Mouse (Mus musculus) embryonic fibroblast, embryonic 13.5 days (primary cell): Measurements from ENCODE around the gene Tnk2. TPM values are rescaled to one million over a fixed set of nuclear protein-coding genes. Genes with fewer than 3 reads are reported as not detected.

Experiments
- H3K27ac ChIP-seq: 2 replicates; pipeline ENCODE4 v1.5.1; 2012; ENCODE audit warnings: low read length, control low read depth, inconsistent platforms; ENCODE audit not compliant: insufficient read depth
- H3K4me1 ChIP-seq: 2 replicates; pipeline ENCODE4 v1.6.1; 2011; ENCODE audit warnings: low read length; ENCODE audit not compliant: control insufficient read depth, insufficient read depth
- H3K4me3 ChIP-seq: 2 replicates; pipeline ENCODE4 v1.5.1; 2011; ENCODE audit warnings: mild to moderate bottlenecking, control low read depth, low read length; ENCODE audit not compliant: insufficient read depth
- CTCF ChIP-seq: IDR thresholded peaks from 2 replicates; pipeline ENCODE4 v1.5.1; 2011; ENCODE audit warnings: mild to moderate bottlenecking, control low read depth, low read length, moderate library complexity, borderline replicate concordance; ENCODE audit not compliant: insufficient read depth
- POLR2A ChIP-seq: IDR thresholded peaks from 2 replicates; pipeline ENCODE4 v1.6.1; 2011; ENCODE audit warnings: low read depth, mild to moderate bottlenecking, control low read depth, low read length, moderate library complexity
- polyA plus RNA-seq: library from polyadenylated mRNA; stranded (reverse); fragments of >200 nt; gene quantifications from 2 replicates; pipeline ENCODE4 v1.2.4, GENCODE M21; 2011; ENCODE audit warnings: low read depth; ENCODE audit not compliant: missing spikeins, insufficient read length

Gene Tnk2
- polyA plus RNA-seq, 1 experiment = 92.4 TPM

DNA sequence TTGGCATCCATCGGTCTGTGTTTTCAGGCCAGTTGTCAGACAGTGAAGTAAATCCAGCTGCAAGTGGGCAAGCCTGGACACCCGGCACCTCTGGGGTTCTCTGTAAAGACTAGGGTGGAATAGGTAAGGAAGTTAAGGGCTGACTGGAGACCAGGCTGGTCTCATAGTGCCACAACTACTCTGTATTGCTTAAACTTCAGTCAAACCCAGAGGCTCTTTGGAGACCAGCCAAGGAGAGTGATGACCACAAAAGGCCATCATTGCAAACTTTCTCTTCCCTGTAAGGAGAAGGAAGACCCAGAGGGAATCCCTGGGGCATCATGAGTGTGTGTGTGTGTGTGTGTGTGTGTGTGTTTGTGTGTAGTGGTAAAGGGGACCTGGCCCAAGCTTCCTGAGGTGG, 80.6 kb downstream of the Tnk2 start:
- H3K4me1 ChIP-seq = no peaks in the 10 kb centered on the region
- no peak overlapping the region for H3K4me3 ChIP-seq
- no peak overlapping the region for H3K27ac ChIP-seq
- TF ChIP-seq CTCF (no peak), POLR2A (no peak)

DNA sequence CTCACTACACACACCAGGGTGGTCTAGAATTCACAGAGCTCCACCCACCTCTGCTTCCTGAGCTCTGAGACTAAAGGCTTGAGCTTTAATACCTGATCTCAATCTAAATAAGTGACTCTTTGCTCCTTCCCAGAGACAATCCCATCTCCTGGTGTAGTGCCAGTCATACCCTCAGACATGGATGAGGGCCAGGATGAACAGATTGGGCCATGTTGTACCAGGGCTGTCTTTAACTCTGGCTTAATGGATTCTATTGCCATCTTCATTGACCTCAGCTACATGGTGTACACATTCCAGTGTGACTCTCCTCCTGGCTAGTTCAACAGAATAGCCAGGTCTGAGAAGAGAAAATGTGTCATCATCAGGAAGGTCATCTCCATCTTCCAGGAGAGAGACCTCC, 82.8 kb downstream of the Tnk2 start:
- Histone ChIP-seq H3K4me1 (no peaks in the 10 kb centered on the region), H3K27ac (no peak overlapping the region), H3K4me3 (no peak overlapping the region)
- TF ChIP-seq POLR2A (no peak), CTCF (no peak)

DNA sequence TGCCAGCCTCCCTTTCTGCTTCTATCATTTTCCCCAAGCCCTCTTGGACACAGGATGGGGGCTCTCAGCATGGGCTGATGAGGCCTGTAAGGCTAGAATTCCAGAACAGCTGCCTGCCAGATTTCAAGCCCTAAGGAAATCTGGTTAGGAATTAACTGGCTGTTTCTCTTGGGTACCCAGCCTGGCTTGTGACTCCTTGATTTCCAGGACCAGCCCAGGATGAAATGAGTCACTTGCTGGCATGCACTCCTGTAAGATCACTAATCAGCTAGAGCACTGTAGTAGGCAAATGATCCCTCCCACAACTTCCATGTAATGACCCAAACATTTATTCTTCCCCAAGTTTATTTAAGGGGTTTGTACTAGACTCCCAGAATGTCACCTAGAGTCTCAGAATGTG, 84.6 kb downstream of the Tnk2 start:
- Histone ChIP-seq H3K27ac (no peak overlapping the region), H3K4me1 (no peaks in the 10 kb centered on the region), H3K4me3 (no peak overlapping the region)
- TF ChIP-seq POLR2A (no peak), CTCF (no peak)

DNA sequence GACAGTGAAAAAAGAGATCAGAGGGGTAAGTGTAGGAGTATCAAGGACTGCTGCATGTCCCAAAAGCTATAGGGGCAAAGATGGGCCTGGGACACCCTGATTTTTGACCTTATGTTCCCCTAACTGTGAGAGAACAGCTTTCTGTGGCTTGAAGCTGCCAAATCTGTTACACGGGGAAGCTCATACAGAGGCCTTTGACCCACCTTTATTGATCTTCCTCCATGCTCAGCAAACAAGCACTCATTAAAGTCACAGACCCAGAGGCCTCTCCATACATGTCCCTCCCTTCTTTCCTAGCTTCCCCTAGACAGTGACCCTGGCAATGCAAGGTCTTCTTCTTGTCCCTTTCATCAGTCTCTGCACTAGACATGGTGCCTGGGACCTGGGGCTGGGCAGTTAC, 85.1 kb downstream of the Tnk2 start:
- H3K4me3 ChIP-seq = no peak overlapping the region
- no peaks in the 10 kb centered on the region for H3K4me1 ChIP-seq
- TF ChIP-seq POLR2A (no peak), CTCF (no peak)
- H3K27ac ChIP-seq = no peak overlapping the region

Other genes with a start within 250 kb of the Tnk2 start
- gene Tm4sf19, start 243.4 kb upstream of the Tnk2 start, polyA plus RNA-seq = not detected in 2 replicates
- 16.1 and 21.1 TPM in 2 replicates for gene Tctex1d2, start 224.2 kb upstream of the Tnk2 start, polyA plus RNA-seq
- gene Pcyt1a, start 213.0 kb upstream of the Tnk2 start, polyA plus RNA-seq = 43.6 and 45.2 TPM in 2 replicates
- 0.19 TPM in 1 of 2 replicates, not detected in the other for gene Slc51a, start 156.0 kb upstream of the Tnk2 start, polyA plus RNA-seq
- not detected in 2 replicates for gene Zdhhc19, start 147.6 kb upstream of the Tnk2 start, polyA plus RNA-seq
- gene Tfrc, start 35.0 kb upstream of the Tnk2 start, polyA plus RNA-seq = 38.0 and 44.5 TPM in 2 replicates
- gene Muc4, start 92.0 kb downstream of the Tnk2 start, polyA plus RNA-seq = not detected in 2 replicates
- not detected in 2 replicates for gene Muc20, start 153.6 kb downstream of the Tnk2 start, polyA plus RNA-seq
- not detected in 2 replicates for gene Smbd1, start 166.6 kb downstream of the Tnk2 start, polyA plus RNA-seq
- gene Fyttd1, start 233.6 kb downstream of the Tnk2 start, polyA plus RNA-seq = 108 and 115 TPM in 2 replicates
- 26.2 and 27.1 TPM in 2 replicates for gene Rubcn, start 233.9 kb downstream of the Tnk2 start, polyA plus RNA-seq